Mouse (Mus musculus): Measurements from ENCODE around the gene 1700001K19Rik. TPM values are rescaled to one million over a fixed set of nuclear protein-coding genes. Genes with fewer than 3 reads are reported as not detected.
A peak's percentile ranks its signal among the peaks of the same experiment; 100 is the strongest.
"Not testable (repeated sequence)": the region's sequence is repeated elsewhere in the genome, so short reads cannot be mapped to it uniquely, and the experiment has no call there.

The 1700001K19Rik gene
- polyA plus RNA-seq, 1 experiment from 2014 or later = not detected

GRCm38 (mm10) chr12:110698080-110698479 is 15.7 kb upstream of the 1700001K19Rik start:
- no peak overlapping the region for H3K27ac ChIP-seq (ENCODE audit: low read length)
- ATAC-seq (ENCODE audit: low read depth) = no peak

GRCm38 (mm10) chr12:110697457-110697856 is 15.0 kb upstream of the 1700001K19Rik start:
- no peak for ATAC-seq (ENCODE audit: low read depth)
- H3K4me2 ChIP-seq (ENCODE audit: low read depth, low read length) = no peak overlapping the region
- no peak overlapping the region for H3K27ac ChIP-seq (ENCODE audit: low read length)
- peaks cover 13% of the 10 kb centered on the region for H3K36me3 ChIP-seq (ENCODE audit: control insufficient read depth, insufficient read depth, low read length)
- WGBS = 57% methylated on average over 5 of the region's 5 CpGs
- no peak overlapping the region for H3K4me3 ChIP-seq (ENCODE audit: low read length)
- H3K9ac ChIP-seq (ENCODE audit: low read length) = no peak overlapping the region
- H3K9me3 ChIP-seq (ENCODE audit: control insufficient read depth, low read length) = no peaks in the 10 kb centered on the region
- H3K4me1 ChIP-seq (replicated peaks; ENCODE audit: control insufficient read depth, insufficient read depth, low read length) = peaks cover 12% of the 10 kb centered on the region
- H3K27me3 ChIP-seq (ENCODE audit: control insufficient read depth, insufficient read depth, low read depth, low read length) = no peaks in the 10 kb centered on the region

More at GRCm38 (mm10) chr12:110698080-110698479, 15.7 kb upstream of the 1700001K19Rik start:
- no peak overlapping the region for H3K4me3 ChIP-seq (ENCODE audit: low read length)
- no peaks in the 10 kb centered on the region for H3K9me3 ChIP-seq (ENCODE audit: control insufficient read depth, low read length)
- H3K9ac ChIP-seq (ENCODE audit: low read length) = no peak overlapping the region
- H3K4me1 ChIP-seq (replicated peaks; ENCODE audit: control insufficient read depth, insufficient read depth, low read length) = peaks cover 12% of the 10 kb centered on the region
- peaks cover 8% of the 10 kb centered on the region for H3K36me3 ChIP-seq (ENCODE audit: control insufficient read depth, insufficient read depth, low read length)
- 93% methylated on average over 1 of the region's 1 CpGs for WGBS
- no peaks in the 10 kb centered on the region for H3K27me3 ChIP-seq (ENCODE audit: control insufficient read depth, insufficient read depth, low read depth, low read length)
- H3K4me2 ChIP-seq (ENCODE audit: low read depth, low read length) = no peak overlapping the region

GRCm38 (mm10) chr12:110696975-110697400 is 14.6 kb upstream of the 1700001K19Rik start:
- ATAC-seq (ENCODE audit: low read depth) = no peak
- WGBS = 41% methylated on average over 9 of the region's 9 CpGs
- H3K4me1 ChIP-seq (replicated peaks; ENCODE audit: control insufficient read depth, insufficient read depth, low read length) = peaks cover 12% of the 10 kb centered on the region
- peak overlapping the region; percentile 99 for H3K4me3 ChIP-seq (ENCODE audit: low read length)
- peaks cover 13% of the 10 kb centered on the region for H3K36me3 ChIP-seq (ENCODE audit: control insufficient read depth, insufficient read depth, low read length)
- H3K27ac ChIP-seq (ENCODE audit: low read length) = peak overlapping the region; percentile 87
- no peaks in the 10 kb centered on the region for H3K9me3 ChIP-seq (ENCODE audit: control insufficient read depth, low read length)
- peak overlapping the region; percentile 92 for H3K9ac ChIP-seq (ENCODE audit: low read length)
- no peaks in the 10 kb centered on the region for H3K27me3 ChIP-seq (ENCODE audit: control insufficient read depth, insufficient read depth, low read depth, low read length)
- H3K4me2 ChIP-seq (ENCODE audit: low read depth, low read length) = peak overlapping the region; percentile 91

GRCm38 (mm10) chr12:110696173-110696974 is 14.0 kb upstream of the 1700001K19Rik start:
- H3K4me2 ChIP-seq (ENCODE audit: low read depth, low read length) = peak overlapping the region; percentile 91
- H3K4me3 ChIP-seq (ENCODE audit: low read length) = peak overlapping the region; percentile 99
- H3K27ac ChIP-seq (ENCODE audit: low read length) = peak overlapping the region; percentile 93
- ATAC-seq (ENCODE audit: low read depth) = peak; percentile 96
- H3K36me3 ChIP-seq (ENCODE audit: control insufficient read depth, insufficient read depth, low read length) = peaks cover 17% of the 10 kb centered on the region
- no peaks in the 10 kb centered on the region for H3K27me3 ChIP-seq (ENCODE audit: control insufficient read depth, insufficient read depth, low read depth, low read length)
- H3K9ac ChIP-seq (ENCODE audit: low read length) = peak overlapping the region; percentile 100
- H3K4me1 ChIP-seq (replicated peaks; ENCODE audit: control insufficient read depth, insufficient read depth, low read length) = peaks cover 12% of the 10 kb centered on the region
- under 1% methylated on average over 73 of the region's 89 CpGs for WGBS
- no peaks in the 10 kb centered on the region for H3K9me3 ChIP-seq (ENCODE audit: control insufficient read depth, low read length)

- Histone ChIP-seq H3K27ac (ENCODE audit: low read length) (peak overlapping the region; percentile 93), H3K36me3 (ENCODE audit: control insufficient read depth, insufficient read depth, low read length) (peaks cover 18% of the 10 kb centered on the region), H3K4me2 (ENCODE audit: low read depth, low read length) (peak overlapping the region; percentile 65), H3K9me3 (ENCODE audit: control insufficient read depth, low read length) (no peaks in the 10 kb centered on the region), H3K4me3 (ENCODE audit: low read length) (peak overlapping the region; percentile 99), H3K4me1 (replicated peaks; ENCODE audit: control insufficient read depth, insufficient read depth, low read length) (peaks cover 12% of the 10 kb centered on the region), H3K27me3 (ENCODE audit: control insufficient read depth, insufficient read depth, low read depth, low read length) (no peaks in the 10 kb centered on the region), H3K9ac (ENCODE audit: low read length) (peak overlapping the region; percentile 100)
- WGBS = under 1% methylated on average over 52 of the region's 55 CpGs
- ATAC-seq (ENCODE audit: low read depth) = peak; percentile 58
Observed at GRCm38 (mm10) chr12:110695676-110696171, 13.3 kb upstream of the 1700001K19Rik start.

GRCm38 (mm10) chr12:110693378-110693777 is 11.0 kb upstream of the 1700001K19Rik start:
- H3K36me3 ChIP-seq (ENCODE audit: control insufficient read depth, insufficient read depth, low read length) = peaks cover 29% of the 10 kb centered on the region
- not testable (repeated sequence) for ATAC-seq (ENCODE audit: low read depth)

GRCm38 (mm10) chr12:110689919-110690643 is 7.7 kb upstream of the 1700001K19Rik start:
- Histone ChIP-seq H3K4me2 (ENCODE audit: low read depth, low read length) (no peak overlapping the region), H3K27ac (ENCODE audit: low read length) (no peak overlapping the region), H3K36me3 (ENCODE audit: control insufficient read depth, insufficient read depth, low read length) (peaks cover 32% of the 10 kb centered on the region), H3K4me3 (ENCODE audit: low read length) (no peak overlapping the region), H3K27me3 (ENCODE audit: control insufficient read depth, insufficient read depth, low read depth, low read length) (no peaks in the 10 kb centered on the region), H3K9me3 (ENCODE audit: control insufficient read depth, low read length) (no peaks in the 10 kb centered on the region), H3K4me1 (replicated peaks; ENCODE audit: control insufficient read depth, insufficient read depth, low read length) (peaks cover 13% of the 10 kb centered on the region), H3K9ac (ENCODE audit: low read length) (no peak overlapping the region)
- no peak for ATAC-seq (ENCODE audit: low read depth)
- 85% methylated on average over 6 of the region's 6 CpGs for WGBS

More at GRCm38 (mm10) chr12:110693378-110693777, 11.0 kb upstream of the 1700001K19Rik start:
- not testable (repeated sequence) for H3K4me2 ChIP-seq (ENCODE audit: low read depth, low read length); H3K4me3 ChIP-seq (ENCODE audit: low read length); H3K27ac ChIP-seq (ENCODE audit: low read length); H3K9me3 ChIP-seq (ENCODE audit: control insufficient read depth, low read length); H3K27me3 ChIP-seq (ENCODE audit: control insufficient read depth, insufficient read depth, low read depth, low read length)
- Histone ChIP-seq H3K4me1 (replicated peaks; ENCODE audit: control insufficient read depth, insufficient read depth, low read length) (peaks cover 12% of the 10 kb centered on the region), H3K9ac (ENCODE audit: low read length) (peak overlapping the region; percentile 15; the same call in 1 of the 2 replicates)
- 36% methylated on average over 5 of the region's 5 CpGs for WGBS

- not testable (repeated sequence) for H3K4me1 ChIP-seq (replicated peaks; ENCODE audit: control insufficient read depth, insufficient read depth, low read length); H3K27me3 ChIP-seq (ENCODE audit: control insufficient read depth, insufficient read depth, low read depth, low read length); H3K4me2 ChIP-seq (ENCODE audit: low read depth, low read length); H3K4me3 ChIP-seq (ENCODE audit: low read length); H3K27ac ChIP-seq (ENCODE audit: low read length); H3K9me3 ChIP-seq (ENCODE audit: control insufficient read depth, low read length); H3K9ac ChIP-seq (ENCODE audit: low read length); ATAC-seq (ENCODE audit: low read depth)
- H3K36me3 ChIP-seq (ENCODE audit: control insufficient read depth, insufficient read depth, low read length) = peaks cover 25% of the 10 kb centered on the region
- WGBS = 90% methylated on average over 3 of the region's 3 CpGs
Observed at GRCm38 (mm10) chr12:110688921-110689320, 6.5 kb upstream of the 1700001K19Rik start.
